Comparison of ENCODE assay signal across 17 mouse cellular contexts in genomic region chr4:154839406-154839805, GRCm38 (mm10). TPM values are rescaled to one million over a fixed set of nuclear protein-coding genes. Genes with fewer than 3 reads are reported as not detected.
DNase-seq lines count a peak whose midpoint lies in the region; ATAC-seq and TF ChIP-seq lines count a peak whose summit lies in the region.
"Had no signal": no experiment of that assay in that cellular context is flagged by ENCODE, and none has a peak within 500 bp of the region (broad histone marks: within the 10 kb centered on the region; RNA-seq: fewer than 3 reads in every experiment).

No protein-coding gene starts in this region.

- no peaks in the 10 kb centered on the region for H3K9me3 ChIP-seq in forebrain, embryonic 11.5 days (ENCODE audit: control insufficient read depth, low read length)
- H3K9me3 ChIP-seq in forebrain, postnatal 0 days (ENCODE audit: low read length): no peaks in the 10 kb centered on the region
- no peaks in the 10 kb centered on the region for H3K9me3 ChIP-seq in lung, embryonic 14.5 days (ENCODE audit: low read depth, low read length)
- no peaks in the 10 kb centered on the region for H3K9me3 ChIP-seq in heart, embryonic 12.5 days (replicated peaks)
- H3K9me3 ChIP-seq: embryonic facial prominence, embryonic 10.5 days; heart, embryonic 15.5 days; hindbrain, embryonic 13.5 days; limb, embryonic 13.5 days had no signal

- WGBS in forebrain, embryonic 11.5 days: 47% methylated on average over 11 of the region's 11 CpGs
- WGBS in forebrain, postnatal 0 days: 39% methylated on average over 11 of the region's 11 CpGs
- 40% methylated on average over 11 of the region's 11 CpGs for WGBS in lung, embryonic 14.5 days
- 52% methylated on average over 11 of the region's 11 CpGs for WGBS in heart, embryonic 12.5 days

- no peaks in the 10 kb centered on the region for H3K4me1 ChIP-seq in forebrain, embryonic 11.5 days (replicated peaks; ENCODE audit: control insufficient read depth, insufficient read depth, low read length)
- no peaks in the 10 kb centered on the region for H3K4me1 ChIP-seq in forebrain, postnatal 0 days (ENCODE audit: insufficient read depth)
- H3K4me1 ChIP-seq in lung, embryonic 14.5 days (ENCODE audit: insufficient read depth): no peaks in the 10 kb centered on the region
- no peaks in the 10 kb centered on the region for H3K4me1 ChIP-seq in heart, embryonic 12.5 days (replicated peaks)
- H3K4me1 ChIP-seq: heart, embryonic 15.5 days had no signal

- no peak overlapping the region for H3K27ac ChIP-seq in forebrain, embryonic 11.5 days (ENCODE audit: low read depth, low read length)
- no peak overlapping the region for H3K27ac ChIP-seq in forebrain, postnatal 0 days (ENCODE audit: low read depth, low read length)
- no peak overlapping the region for H3K27ac ChIP-seq in lung, embryonic 14.5 days (ENCODE audit: low read depth)
- H3K27ac ChIP-seq in heart, embryonic 12.5 days (ENCODE audit: poor library complexity, severe bottlenecking): no peak overlapping the region
- H3K27ac ChIP-seq: embryonic facial prominence, embryonic 10.5 days; heart, embryonic 15.5 days; hindbrain, embryonic 13.5 days; limb, embryonic 13.5 days had no signal

- peak; percentile 53 for DNase-seq in forebrain, embryonic 11.5 days (ENCODE audit: low spot score)
- no peak for DNase-seq in forebrain, postnatal 0 days
- DNase-seq in lung, embryonic 14.5 days: peak; percentile 22
- DNase-seq in lung, postnatal 10 days: no peak
- peak; percentile 33 for DNase-seq in A20 (ENCODE audit: low read depth, low spot score)
- peak; percentile 42 to 54 for DNase-seq in adrenal gland, postnatal 36 days
- DNase-seq: cerebellum, postnatal 14 days; lung, adult 18-20 months had no signal

- no peaks in the 10 kb centered on the region for H3K36me3 ChIP-seq in forebrain, embryonic 11.5 days (ENCODE audit: control insufficient read depth, insufficient read depth, low read length)
- no peaks in the 10 kb centered on the region for H3K36me3 ChIP-seq in forebrain, postnatal 0 days (ENCODE audit: insufficient read depth)
- no peaks in the 10 kb centered on the region for H3K36me3 ChIP-seq in lung, embryonic 14.5 days (ENCODE audit: insufficient read depth)
- H3K36me3 ChIP-seq in heart, embryonic 12.5 days: no peaks in the 10 kb centered on the region
- H3K36me3 ChIP-seq: embryonic facial prominence, embryonic 10.5 days; heart, embryonic 15.5 days; hindbrain, embryonic 13.5 days; limb, embryonic 13.5 days had no signal

- no peak for ATAC-seq in forebrain, embryonic 11.5 days (replicated peaks; ENCODE audit: low FRiP score)
- ATAC-seq in forebrain, postnatal 0 days: no peak; the same call in 1 of the 2 replicates
- peak; percentile 31; the same call in 1 of the 2 replicates for ATAC-seq in lung, embryonic 14.5 days (ENCODE audit: insufficient read depth)
- ATAC-seq in erythroid progenitor cell, adult 5-6 weeks (replicated peaks; ENCODE audit: low FRiP score, poor library complexity, severe bottlenecking): no peak
- no peak for ATAC-seq in heart, embryonic 12.5 days (ENCODE audit: insufficient number of reproducible peaks, low FRiP score)

- peaks cover 24% of the 10 kb centered on the region for H3K27me3 ChIP-seq in forebrain, embryonic 11.5 days (ENCODE audit: control insufficient read depth, insufficient read depth, low read length)
- peaks cover 13% of the 10 kb centered on the region; the same call in 1 of the 2 replicates for H3K27me3 ChIP-seq in forebrain, postnatal 0 days (ENCODE audit: insufficient read depth, low read length)
- no peaks in the 10 kb centered on the region for H3K27me3 ChIP-seq in lung, embryonic 14.5 days (ENCODE audit: insufficient read depth, low read length)
- H3K27me3 ChIP-seq in heart, embryonic 12.5 days (replicated peaks): peaks cover 23% of the 10 kb centered on the region
- H3K27me3 ChIP-seq: limb, embryonic 13.5 days had no signal

- no peak overlapping the region for H3K9ac ChIP-seq in forebrain, embryonic 11.5 days (ENCODE audit: low read length)
- no peak overlapping the region for H3K9ac ChIP-seq in forebrain, postnatal 0 days
- no peak overlapping the region for H3K9ac ChIP-seq in lung, embryonic 14.5 days
- no peak overlapping the region for H3K9ac ChIP-seq in heart, embryonic 12.5 days
- H3K9ac ChIP-seq: heart, embryonic 15.5 days; hindbrain, embryonic 13.5 days; limb, embryonic 13.5 days had no signal

- no peak overlapping the region for H3K4me2 ChIP-seq in forebrain, embryonic 11.5 days (ENCODE audit: low read depth, low read length, severe bottlenecking)
- no peak overlapping the region for H3K4me2 ChIP-seq in forebrain, postnatal 0 days (ENCODE audit: low read depth)
- no peak overlapping the region for H3K4me2 ChIP-seq in lung, embryonic 14.5 days
- no peak overlapping the region for H3K4me2 ChIP-seq in heart, embryonic 12.5 days
- H3K4me2 ChIP-seq: heart, embryonic 15.5 days; hindbrain, embryonic 13.5 days; limb, embryonic 13.5 days had no signal

- H3K4me3 ChIP-seq in forebrain, embryonic 11.5 days (ENCODE audit: low read depth, low read length): no peak overlapping the region
- no peak overlapping the region for H3K4me3 ChIP-seq in forebrain, postnatal 0 days (ENCODE audit: low read depth, low read length)
- no peak overlapping the region for H3K4me3 ChIP-seq in lung, embryonic 14.5 days (ENCODE audit: low read depth, low read length)
- H3K4me3 ChIP-seq in heart, embryonic 12.5 days: no peak overlapping the region
- H3K4me3 ChIP-seq: embryonic facial prominence, embryonic 10.5 days; heart, embryonic 15.5 days; hindbrain, embryonic 13.5 days; limb, embryonic 13.5 days had no signal

- no peak for TF ChIP-seq CTCF in forebrain, postnatal 0 days (IDR thresholded peaks at IDR 0.05; ENCODE audit: low read depth)
- no peak for TF ChIP-seq CTCF in lung, embryonic 14.5 days (IDR thresholded peaks at IDR 0.05; ENCODE audit: low read depth)

RNA-seq across cellular contexts. Expression of gene Ttc34, which starts 2.1 kb away (rescaled TPM):
- 0.11 and 0.20 TPM in 2 replicates for polyA plus RNA-seq in forebrain, embryonic 11.5 days (2014; fragmentation: Nextera tagmentation; extraction: Ambion mirVana)
- total RNA-seq in forebrain, postnatal 0 days (2014; rRNA removed): 3.6 and 3.7 TPM in 2 replicates
- polyA plus RNA-seq in forebrain, postnatal 0 days (2015; fragmentation: Nextera tagmentation; extraction: Ambion mirVana): 4.1 TPM in 2 replicates
- polyA plus RNA-seq in lung, embryonic 14.5 days (2014; fragmentation: Nextera tagmentation; extraction: Ambion mirVana): 0.12 and 0.30 TPM in 2 replicates
- total RNA-seq in adrenal gland, postnatal 36 days (2021): under 1 TPM in 1 of 2 experiments, not detected in 1; 0.16 TPM
- total RNA-seq in erythroid progenitor cell, adult 5-6 weeks (2015; ENCODE audit: low replicate concordance): not detected in 2 replicates
- total RNA-seq in erythroid progenitor cell, adult 5-6 weeks (2017; ENCODE audit: low replicate concordance): not detected in 2 replicates
- polyA plus RNA-seq in heart, embryonic 12.5 days (2016; fragmentation: Nextera tagmentation; extraction: Ambion mirVana): 0.11 and 0.62 TPM in 2 replicates
- total RNA-seq: MEL had no signal
- polyA plus RNA-seq: C2C12 had no signal

RNA-seq across cellular contexts. Expression of gene Mmel1, which starts 30.0 kb away (rescaled TPM):
- polyA plus RNA-seq in forebrain, embryonic 11.5 days (2014; fragmentation: Nextera tagmentation; extraction: Ambion mirVana): 0.21 TPM in 1 of 2 replicates, not detected in the other
- total RNA-seq in forebrain, postnatal 0 days (2014; rRNA removed): 0.43 and 1.5 TPM in 2 replicates
- polyA plus RNA-seq in forebrain, postnatal 0 days (2015; fragmentation: Nextera tagmentation; extraction: Ambion mirVana): 0.39 and 0.74 TPM in 2 replicates
- 0.13 and 0.19 TPM in 2 replicates for polyA plus RNA-seq in lung, embryonic 14.5 days (2014; fragmentation: Nextera tagmentation; extraction: Ambion mirVana)
- total RNA-seq in adrenal gland, postnatal 36 days (2021): 1 to 10 TPM in 1 of 2 experiments, under 1 TPM in 1; 0.26 to 4.1 TPM
- 5.9 and 10.1 TPM in 2 replicates for total RNA-seq in erythroid progenitor cell, adult 5-6 weeks (2015; ENCODE audit: low replicate concordance)
- 6.4 and 14.4 TPM in 2 replicates for total RNA-seq in erythroid progenitor cell, adult 5-6 weeks (2017; ENCODE audit: low replicate concordance)
- polyA plus RNA-seq in heart, embryonic 12.5 days (2016; fragmentation: Nextera tagmentation; extraction: Ambion mirVana): 0.20 and 0.44 TPM in 2 replicates
- polyA plus RNA-seq: kidney, embryonic 16.5 days had no signal

RNA-seq across cellular contexts. Expression of gene Fam213b, which starts 59.5 kb away (rescaled TPM):
- 29.4 and 32.0 TPM in 2 replicates for polyA plus RNA-seq in forebrain, embryonic 11.5 days (2014; fragmentation: Nextera tagmentation; extraction: Ambion mirVana)
- 30.8 and 41.2 TPM in 2 replicates for total RNA-seq in forebrain, postnatal 0 days (2014; rRNA removed)
- polyA plus RNA-seq in forebrain, postnatal 0 days (2015; fragmentation: Nextera tagmentation; extraction: Ambion mirVana): 59.7 and 62.1 TPM in 2 replicates
- 37.4 and 39.9 TPM in 2 replicates for polyA plus RNA-seq in lung, embryonic 14.5 days (2014; fragmentation: Nextera tagmentation; extraction: Ambion mirVana)
- total RNA-seq in adrenal gland, postnatal 36 days (2021): 100 to 1,000 TPM in 1 of 2 experiments, 10 to 100 TPM in 1; 42.9 to 150 TPM
- 2.5 and 13.7 TPM in 2 replicates for total RNA-seq in erythroid progenitor cell, adult 5-6 weeks (2015; ENCODE audit: low replicate concordance)
- total RNA-seq in erythroid progenitor cell, adult 5-6 weeks (2017; ENCODE audit: low replicate concordance): 6.1 and 13.0 TPM in 2 replicates
- 35.8 and 38.5 TPM in 2 replicates for polyA plus RNA-seq in heart, embryonic 12.5 days (2016; fragmentation: Nextera tagmentation; extraction: Ambion mirVana)
- total RNA-seq: MEL had no signal

Comparison
In these comparisons a context has a peak if more than half of its experiments do, and no peak if none do; other contexts are left out.
1. DNase-seq: peak in forebrain, embryonic 11.5 days (single experiment), lung, embryonic 14.5 days (single experiment), A20 (single experiment) and adrenal gland, postnatal 36 days (2 of 2); none in forebrain, postnatal 0 days (single experiment) and lung, postnatal 10 days (single experiment).